Mouse (Mus musculus): ENCODE data around the gene Kcnj16. TPM values are rescaled to one million over a fixed set of nuclear protein-coding genes. Genes with fewer than 3 reads are reported as not detected.

Gene Kcnj16
- not detected for polyA plus RNA-seq (2014; fragmentation: Illumina TruSeq; extraction: RNeasy Lipid Tissue Mini Kit (QIAGEN cat#74804); ENCODE audit: insufficient read depth, low read depth, low replicate concordance)

GRCm38 (mm10) chr11:110967762-110968135 lies at the start of gene Kcnj16:
TSS of gene Kcnj16 (plus strand) at chr11:110968033.

GRCm38 (mm10) chr11:111065635-111066298 lies 97.9 kb downstream of the Kcnj16 start, which contains the start of gene Kcnj2:
TSS of gene Kcnj2 (plus strand) at chr11:111066164.

Other genes starting within 250 kb of the Kcnj16 start
- gene Kcnj2, start 98.1 kb downstream of the Kcnj16 start, polyA plus RNA-seq (2014; fragmentation: Illumina TruSeq; extraction: RNeasy Lipid Tissue Mini Kit (QIAGEN cat#74804); ENCODE audit: insufficient read depth, low read depth, low replicate concordance): 5.9 TPM

Data from lung, adult 10 weeks (tissue).